Mouse (Mus musculus): ENCODE measurements around the gene Gm14440.
"Not testable (repeated sequence)": the region's sequence is repeated elsewhere in the genome, so short reads cannot be mapped to it uniquely, and the experiment has no call there.

Gm14440 gene

DNA sequence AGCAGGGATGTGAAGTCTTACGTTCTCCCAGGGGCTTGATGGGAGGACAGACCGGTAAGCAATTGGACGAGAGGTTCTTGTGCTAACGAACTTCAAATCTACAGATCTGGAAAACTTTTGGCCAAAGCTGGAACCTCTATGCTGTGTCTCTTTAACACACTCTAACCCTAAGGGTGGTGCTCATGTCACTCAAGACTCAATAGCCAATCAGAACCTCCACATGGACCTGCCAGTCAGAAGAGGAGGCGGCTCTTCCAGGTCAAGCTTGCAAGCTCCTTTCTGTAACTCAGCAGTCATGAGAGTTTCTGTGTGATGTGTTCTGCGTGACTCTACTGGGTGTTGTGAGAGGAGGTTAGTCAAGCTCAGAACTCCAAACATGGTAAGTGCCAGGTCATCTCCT lies at the start of gene Gm14440:
Gene Gm14440, plus strand, starts transcription at position 301 of the 400 bp plus-strand sequence.
- DNase-seq: not testable (repeated sequence)
